Comparison of ENCODE assay signal across 7 mouse cellular contexts in the genomic region with DNA sequence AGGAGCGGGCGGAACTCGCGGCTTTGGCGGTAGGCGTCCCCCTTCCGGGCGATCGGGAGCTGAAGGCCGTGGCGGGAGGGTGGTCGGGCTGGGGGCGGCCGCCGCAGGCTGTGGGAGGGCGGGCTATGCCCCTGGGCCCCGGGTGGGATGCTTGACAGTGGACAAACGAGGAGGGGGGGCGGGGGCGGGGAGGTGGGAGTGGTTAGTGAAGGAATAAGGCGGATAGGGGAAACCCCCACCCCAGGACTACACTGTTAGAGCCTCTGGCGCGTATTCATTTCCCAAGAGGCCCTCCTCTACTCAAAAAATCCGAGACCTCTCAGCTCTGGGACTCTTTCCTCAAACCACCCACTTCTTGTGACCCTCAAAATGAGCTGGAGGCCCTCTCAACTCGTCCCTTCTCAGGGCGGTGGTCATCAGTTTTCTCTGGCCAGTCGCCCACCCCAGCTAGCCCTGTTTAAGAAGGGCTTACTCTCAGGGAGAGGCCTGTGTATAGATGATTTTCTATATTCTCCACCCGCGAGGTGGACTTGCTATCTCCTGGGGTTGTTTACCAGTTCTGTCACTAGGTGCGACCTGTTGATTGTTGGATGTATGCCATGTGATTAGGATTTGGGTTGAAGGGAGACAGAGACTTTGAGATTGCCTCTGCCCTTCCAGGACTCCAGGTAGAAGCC. TPM values are rescaled to one million over a fixed set of nuclear protein-coding genes. Genes with fewer than 3 reads are reported as not detected.
A peak's percentile ranks its signal among the peaks of the same experiment; 100 is the strongest.
DNase-seq lines count a peak whose midpoint lies in the region; ATAC-seq lines count a peak whose summit lies in the region.

No protein-coding gene starts in this region.

- peaks cover 28% of the 10 kb centered on the region for H3K36me3 ChIP-seq in lung, embryonic 16.5 days (ENCODE audit: control insufficient read depth, insufficient read depth, low read length)
- peaks cover 3% of the 10 kb centered on the region; the same call in 1 of the 2 replicates for H3K36me3 ChIP-seq in forebrain, embryonic 16.5 days (ENCODE audit: control insufficient read depth, insufficient read depth)
- peaks cover 26% of the 10 kb centered on the region for H3K36me3 ChIP-seq in limb, embryonic 11.5 days (ENCODE audit: control insufficient read depth, insufficient read depth, low read length)
- peaks cover 37% of the 10 kb centered on the region for H3K36me3 ChIP-seq in neural tube, embryonic 12.5 days

- H3K4me2 ChIP-seq in lung, embryonic 16.5 days (ENCODE audit: low read depth, low read length): peak overlapping the region; percentile 77
- H3K4me2 ChIP-seq in forebrain, embryonic 16.5 days (ENCODE audit: low read length): peak overlapping the region; percentile 88
- peak overlapping the region; percentile 85 for H3K4me2 ChIP-seq in limb, embryonic 11.5 days (ENCODE audit: low read depth, severe bottlenecking)
- H3K4me2 ChIP-seq in neural tube, embryonic 12.5 days (replicated peaks): peak overlapping the region; percentile 81

- H3K4me3 ChIP-seq in lung, embryonic 16.5 days (ENCODE audit: low read length): peak overlapping the region; percentile 82
- peak overlapping the region; percentile 92 for H3K4me3 ChIP-seq in forebrain, embryonic 16.5 days (replicated peaks; ENCODE audit: low read length)
- peak overlapping the region; percentile 85 for H3K4me3 ChIP-seq in limb, embryonic 11.5 days (ENCODE audit: low read depth, low read length)
- H3K4me3 ChIP-seq in neural tube, embryonic 12.5 days: peak overlapping the region; percentile 73

- ATAC-seq in lung, embryonic 16.5 days (ENCODE audit: low read depth): peak; percentile 65
- peak; percentile 63 for ATAC-seq in forebrain, embryonic 16.5 days
- peak; percentile 60 for ATAC-seq in limb, embryonic 11.5 days (ENCODE audit: insufficient number of reproducible peaks, low FRiP score, low TSS enrichment, low read depth)
- ATAC-seq in neural tube, embryonic 12.5 days (ENCODE audit: low FRiP score, low read depth): peak; percentile 73

- peak overlapping the region; percentile 95 for H3K9ac ChIP-seq in lung, embryonic 16.5 days (ENCODE audit: low read length)
- peak overlapping the region; percentile 90 for H3K9ac ChIP-seq in forebrain, embryonic 16.5 days (replicated peaks; ENCODE audit: low read depth, low read length)
- peak overlapping the region; percentile 90 for H3K9ac ChIP-seq in limb, embryonic 11.5 days (ENCODE audit: low read length)
- H3K9ac ChIP-seq in neural tube, embryonic 12.5 days: peak overlapping the region; percentile 83

- H3K4me1 ChIP-seq in lung, embryonic 16.5 days (replicated peaks; ENCODE audit: control insufficient read depth, insufficient read depth, low read length): peaks cover 18% of the 10 kb centered on the region
- H3K4me1 ChIP-seq in forebrain, embryonic 16.5 days (replicated peaks; ENCODE audit: control insufficient read depth, insufficient read depth, low read length): peaks cover 21% of the 10 kb centered on the region
- H3K4me1 ChIP-seq in limb, embryonic 11.5 days (ENCODE audit: control insufficient read depth, insufficient read depth, low read length): peaks cover 20% of the 10 kb centered on the region
- H3K4me1 ChIP-seq in neural tube, embryonic 12.5 days: peaks cover 26% of the 10 kb centered on the region

- no peak for DNase-seq in lung, postnatal 10 days
- peak; percentile 42 for DNase-seq in brain, adult 2 months (ENCODE audit: low read depth, low spot score)
- no peak for DNase-seq in limb, embryonic 11.5 days (ENCODE audit: low spot score)
- DNase-seq in adrenal gland, postnatal 4 days (ENCODE audit: low spot score in 2 of 2): no peak

- H3K27me3 ChIP-seq in lung, embryonic 16.5 days (ENCODE audit: control insufficient read depth, insufficient read depth, low read depth, low read length): no peaks in the 10 kb centered on the region
- no peaks in the 10 kb centered on the region for H3K27me3 ChIP-seq in forebrain, embryonic 16.5 days (replicated peaks; ENCODE audit: control insufficient read depth, insufficient read depth, low read length)
- no peaks in the 10 kb centered on the region for H3K27me3 ChIP-seq in limb, embryonic 11.5 days (ENCODE audit: control insufficient read depth, insufficient read depth, low read length)
- no peaks in the 10 kb centered on the region for H3K27me3 ChIP-seq in neural tube, embryonic 12.5 days (replicated peaks)

- no peaks in the 10 kb centered on the region for H3K9me3 ChIP-seq in lung, embryonic 16.5 days (ENCODE audit: control insufficient read depth, low read length)
- H3K9me3 ChIP-seq in forebrain, embryonic 16.5 days (ENCODE audit: control insufficient read depth, low read length): no peaks in the 10 kb centered on the region
- H3K9me3 ChIP-seq in limb, embryonic 11.5 days (ENCODE audit: control insufficient read depth, low read length): no peaks in the 10 kb centered on the region
- no peaks in the 10 kb centered on the region for H3K9me3 ChIP-seq in neural tube, embryonic 12.5 days

- under 1% methylated on average over 22 of the region's 30 CpGs for WGBS in lung, embryonic 16.5 days
- WGBS in forebrain, embryonic 16.5 days: under 1% methylated on average over 21 of the region's 30 CpGs
- WGBS in limb, embryonic 11.5 days: 3% methylated on average over 11 of the region's 30 CpGs
- WGBS in neural tube, embryonic 12.5 days: under 1% methylated on average over 24 of the region's 30 CpGs

- H3K27ac ChIP-seq in lung, embryonic 16.5 days (ENCODE audit: low read length): peak overlapping the region; percentile 99
- H3K27ac ChIP-seq in forebrain, embryonic 16.5 days (ENCODE audit: low read length): peak overlapping the region; percentile 61
- H3K27ac ChIP-seq in limb, embryonic 11.5 days (replicated peaks; ENCODE audit: low read depth, low read length): peak overlapping the region; percentile 90
- H3K27ac ChIP-seq in neural tube, embryonic 12.5 days: peak overlapping the region; percentile 60

RNA-seq across cellular contexts. Expression of gene Khnyn, which starts 0.5 kb away (rescaled TPM):
- 17.8 and 19.5 TPM in 2 replicates for polyA plus RNA-seq in lung, embryonic 16.5 days (2015; fragmentation: Nextera tagmentation; extraction: Ambion mirVana)
- polyA plus RNA-seq in forebrain, embryonic 16.5 days (2015; fragmentation: Nextera tagmentation; extraction: Ambion mirVana): 10.3 and 11.1 TPM in 2 replicates
- 17.4 and 18.4 TPM in 2 replicates for polyA plus RNA-seq in limb, embryonic 11.5 days (2014; fragmentation: Nextera tagmentation; extraction: Ambion mirVana)
- 18.3 and 19.7 TPM in 2 replicates for polyA plus RNA-seq in neural tube, embryonic 12.5 days (2016; fragmentation: Nextera tagmentation; extraction: Ambion mirVana)
- 10 to 100 TPM; 29.7 to 29.9 TPM for total RNA-seq in adrenal gland, postnatal 4 days (2021)

RNA-seq across cellular contexts. Expression of gene Cbln3, which starts 1.1 kb away (rescaled TPM):
- polyA plus RNA-seq in lung, embryonic 16.5 days (2015; fragmentation: Nextera tagmentation; extraction: Ambion mirVana): 1.1 and 1.2 TPM in 2 replicates
- polyA plus RNA-seq in forebrain, embryonic 16.5 days (2015; fragmentation: Nextera tagmentation; extraction: Ambion mirVana): 0.14 and 0.21 TPM in 2 replicates
- polyA plus RNA-seq in limb, embryonic 11.5 days (2014; fragmentation: Nextera tagmentation; extraction: Ambion mirVana): 0.11 and 0.27 TPM in 2 replicates
- 0.25 and 0.28 TPM in 2 replicates for polyA plus RNA-seq in neural tube, embryonic 12.5 days (2016; fragmentation: Nextera tagmentation; extraction: Ambion mirVana)
- total RNA-seq in adrenal gland, postnatal 4 days (2021): under 1 TPM; 0.39 to 0.76 TPM

RNA-seq across cellular contexts. Expression of gene Sdr39u1, which starts 14.8 kb away (rescaled TPM):
- 55.0 and 55.9 TPM in 2 replicates for polyA plus RNA-seq in lung, embryonic 16.5 days (2015; fragmentation: Nextera tagmentation; extraction: Ambion mirVana)
- 102 and 128 TPM in 2 replicates for polyA plus RNA-seq in forebrain, embryonic 16.5 days (2015; fragmentation: Nextera tagmentation; extraction: Ambion mirVana)
- 67.2 and 70.2 TPM in 2 replicates for polyA plus RNA-seq in limb, embryonic 11.5 days (2014; fragmentation: Nextera tagmentation; extraction: Ambion mirVana)
- 59.9 and 66.0 TPM in 2 replicates for polyA plus RNA-seq in neural tube, embryonic 12.5 days (2016; fragmentation: Nextera tagmentation; extraction: Ambion mirVana)
- 10 to 100 TPM; 65.3 to 71.9 TPM for total RNA-seq in adrenal gland, postnatal 4 days (2021)

RNA-seq across cellular contexts. Expression of gene Nynrin, which starts 31.4 kb away (rescaled TPM):
- polyA plus RNA-seq in lung, embryonic 16.5 days (2015; fragmentation: Nextera tagmentation; extraction: Ambion mirVana): 16.9 and 18.8 TPM in 2 replicates
- polyA plus RNA-seq in forebrain, embryonic 16.5 days (2015; fragmentation: Nextera tagmentation; extraction: Ambion mirVana): 11.3 and 13.2 TPM in 2 replicates
- polyA plus RNA-seq in limb, embryonic 11.5 days (2014; fragmentation: Nextera tagmentation; extraction: Ambion mirVana): 21.6 and 24.7 TPM in 2 replicates
- polyA plus RNA-seq in neural tube, embryonic 12.5 days (2016; fragmentation: Nextera tagmentation; extraction: Ambion mirVana): 19.7 and 21.5 TPM in 2 replicates
- 10 to 100 TPM; 46.0 to 52.0 TPM for total RNA-seq in adrenal gland, postnatal 4 days (2021)

RNA-seq across cellular contexts. Expression of gene Cma1, which starts 59.2 kb away (rescaled TPM):
- 6.5 and 8.9 TPM in 2 replicates for polyA plus RNA-seq in lung, embryonic 16.5 days (2015; fragmentation: Nextera tagmentation; extraction: Ambion mirVana)
- polyA plus RNA-seq in forebrain, embryonic 16.5 days (2015; fragmentation: Nextera tagmentation; extraction: Ambion mirVana): 0.27 and 0.61 TPM in 2 replicates
- polyA plus RNA-seq in limb, embryonic 11.5 days (2014; fragmentation: Nextera tagmentation; extraction: Ambion mirVana): not detected in 2 replicates
- polyA plus RNA-seq in neural tube, embryonic 12.5 days (2016; fragmentation: Nextera tagmentation; extraction: Ambion mirVana): not detected in 2 replicates
- total RNA-seq in adrenal gland, postnatal 4 days (2021): 10 to 100 TPM; 10.4 to 19.2 TPM
